Mouse (Mus musculus) Patski (cell line): ENCODE measurements at regions not wholly inside any gene's neighbourhood (a gene's known extent, or its start where the extent isn't known, plus 50 kb on each side); places are given as distances from the start of the nearest gene placed in this dataset.

ENCODE experiments used
- ATAC-seq: fragments of 100-300 bp; one replicate; pipeline ENCODE4 v1.8.0; 2021
- CTCF ChIA-PET: fragments of 350-600 bp; sonication (Branson Sonifier 250); formaldehyde crosslinking; loops from one replicate; lab custom pipeline; 2022; ENCODE audit warnings: inconsistent platforms; lab: Charles Lee
- POLR2A ChIA-PET: fragments of 350-600 bp; sonication (Branson Sonifier 250); formaldehyde crosslinking; loops from one replicate; lab custom pipeline; 2022; ENCODE audit warnings: antibody characterized with exemption, inconsistent platforms; lab: Charles Lee
- DNase-seq: peaks from one replicate; pipeline ENCODE4 v3.0.0-alpha.2; 2011; ENCODE audit warnings: low read depth, low spot score
- H3K27me3 ChIP-seq: fragments of 371-371 bp; one replicate; pipeline ENCODE4 v1.5.1; 2021
- CTCF ChIP-seq: fragments of 100-300 bp; IDR thresholded peaks from one replicate; pipeline ENCODE4 v1.5.1; 2021
- in situ Hi-C: fragments of 300-500 bp; cut with MboI; formaldehyde crosslinking; loops from 3 replicates; pipeline ENCODE4 v1.11.1; 2018; ENCODE audit warnings: low pct_unique_long_range_greater_than_20kb, mixed read lengths

- in situ Hi-C loops = no loop called here
- no peak for TF ChIP-seq CTCF
- ChIA-PET CTCF (no interaction called here), POLR2A (no interaction called here)
- ATAC-seq = no peak
- DNase-seq = no peak
- peaks cover 27% of the 10 kb centered on the region for H3K27me3 ChIP-seq
Observed at GRCm38 (mm10) chr17:85932360-85933132, 212.4 kb downstream of the Srbd1 start.

- ATAC-seq (no peak), DNase-seq (no peak)
- TF ChIP-seq CTCF = no peak
- in situ Hi-C loops = no loop called here
- peaks cover 27% of the 10 kb centered on the region for H3K27me3 ChIP-seq
- POLR2A ChIA-PET = no interaction called here
- CTCF ChIA-PET = no interaction called here
Observed at GRCm38 (mm10) chr17:85931955-85932354, 213.0 kb downstream of the Srbd1 start.

- CTCF ChIA-PET = interaction anchor here (0.8 kb wide), 1 partner anchor 11 kb away, joined by 3 read pairs; no protein-coding TSS in a partner anchor
- peaks cover 30% of the 10 kb centered on the region for H3K27me3 ChIP-seq
- POLR2A ChIA-PET = no interaction called here
- DNase-seq (no peak), ATAC-seq (no peak)
- TF ChIP-seq CTCF = no peak
- in situ Hi-C loops = no loop called here
Observed at GRCm38 (mm10) chr17:85930789-85931188, 214.2 kb downstream of the Srbd1 start.

GRCm38 (mm10) chr17:85930331-85930730, 214.6 kb downstream of the Srbd1 start:
- H3K27me3 ChIP-seq = peaks cover 30% of the 10 kb centered on the region
- ATAC-seq = no peak
- CTCF ChIA-PET = interaction anchor here (0.8 kb wide), 1 partner anchor 11 kb away, joined by 3 read pairs; no protein-coding TSS in a partner anchor
- TF ChIP-seq CTCF = no peak
- in situ Hi-C loops = no loop called here
- POLR2A ChIA-PET = no interaction called here
- no peak for DNase-seq

- DNase-seq (no peak), ATAC-seq (no peak)
- in situ Hi-C loops = no loop called here
- no peak for TF ChIP-seq CTCF
- CTCF ChIA-PET = interaction anchor here (0.8 kb wide), 1 partner anchor 10 kb away, joined by 3 read pairs; no protein-coding TSS in a partner anchor
- POLR2A ChIA-PET = no interaction called here
- peaks cover 29% of the 10 kb centered on the region for H3K27me3 ChIP-seq
Observed at GRCm38 (mm10) chr17:85929699-85930286, 215.2 kb downstream of the Srbd1 start.

- ChIA-PET CTCF (interaction anchor here (1.0 kb wide), 1 partner anchor 9 kb away, joined by 3 read pairs; no protein-coding TSS in a partner anchor), POLR2A (no interaction called here)
- in situ Hi-C loops = no loop called here
- no peak for ATAC-seq
- peaks cover 32% of the 10 kb centered on the region for H3K27me3 ChIP-seq
- TF ChIP-seq CTCF = no peak
- no peak for DNase-seq
Observed at GRCm38 (mm10) chr17:85928543-85928942, 216.4 kb downstream of the Srbd1 start.

GRCm38 (mm10) chr17:85927261-85927660, 217.7 kb downstream of the Srbd1 start:
- no peak for TF ChIP-seq CTCF
- CTCF ChIA-PET = interaction anchor here (0.9 kb wide), 1 partner anchor 15 kb away, joined by 3 read pairs; no protein-coding TSS in a partner anchor
- POLR2A ChIA-PET = interaction anchor here (1.1 kb wide), 1 partner anchor 29 kb away, joined by 3 read pairs; no protein-coding TSS in a partner anchor
- DNase-seq (no peak), ATAC-seq (no peak)
- in situ Hi-C loops = no loop called here
- peaks cover 23% of the 10 kb centered on the region for H3K27me3 ChIP-seq

- DNase-seq (no peak), ATAC-seq (no peak)
- H3K27me3 ChIP-seq = peaks cover 17% of the 10 kb centered on the region
Observed at GRCm38 (mm10) chr17:85926044-85926443, 218.9 kb downstream of the Srbd1 start.

GRCm38 (mm10) chr17:85921219-85921673, 223.7 kb downstream of the Srbd1 start:
- CTCF ChIA-PET = no interaction called here
- in situ Hi-C loops = no loop called here
- no peak for ATAC-seq
- no peak for DNase-seq
- no peak for TF ChIP-seq CTCF
- peaks cover 20% of the 10 kb centered on the region for H3K27me3 ChIP-seq
- POLR2A ChIA-PET = no interaction called here

More at GRCm38 (mm10) chr17:85926044-85926443, 218.9 kb downstream of the Srbd1 start:
- TF ChIP-seq CTCF = no peak
- in situ Hi-C loops = no loop called here
- ChIA-PET POLR2A (no interaction called here), CTCF (interaction anchor here (1.2 kb wide), 1 partner anchor 10 kb away, joined by 4 read pairs; no protein-coding TSS in a partner anchor)

GRCm38 (mm10) chr17:85919868-85920267, 225.1 kb downstream of the Srbd1 start:
- CTCF ChIA-PET = interaction anchor here (1.0 to 1.2 kb wide), 2 partner anchors 8 to 10 kb away, joined by 3 read pairs; no protein-coding TSS in a partner anchor
- ATAC-seq (no peak), DNase-seq (no peak)
- POLR2A ChIA-PET = no interaction called here
- peaks cover 20% of the 10 kb centered on the region for H3K27me3 ChIP-seq
- in situ Hi-C loops = no loop called here
- TF ChIP-seq CTCF = no peak

- in situ Hi-C loops = no loop called here
- H3K27me3 ChIP-seq = peaks cover 16% of the 10 kb centered on the region
- POLR2A ChIA-PET = no interaction called here
- TF ChIP-seq CTCF = no peak
- DNase-seq (no peak), ATAC-seq (no peak)
- CTCF ChIA-PET = no interaction called here
Observed at GRCm38 (mm10) chr17:85915870-85916269, 227.8 kb upstream of the Six2 start.
